Mouse (Mus musculus) heart, postnatal 0 days (tissue): Measurements from ENCODE around the gene Sos1.

Source experiments
- CTCF ChIP-seq: IDR thresholded peaks from 2 replicates; pipeline ENCODE4 v1.5.1; 2016; ENCODE audit warnings: antibody characterized with exemption, control low read depth, low read depth
- EP300 ChIP-seq: IDR thresholded peaks from 2 replicates; pipeline ENCODE4 v1.6.1; 2016; ENCODE audit warnings: antibody characterized with exemption, low read depth

DNA sequence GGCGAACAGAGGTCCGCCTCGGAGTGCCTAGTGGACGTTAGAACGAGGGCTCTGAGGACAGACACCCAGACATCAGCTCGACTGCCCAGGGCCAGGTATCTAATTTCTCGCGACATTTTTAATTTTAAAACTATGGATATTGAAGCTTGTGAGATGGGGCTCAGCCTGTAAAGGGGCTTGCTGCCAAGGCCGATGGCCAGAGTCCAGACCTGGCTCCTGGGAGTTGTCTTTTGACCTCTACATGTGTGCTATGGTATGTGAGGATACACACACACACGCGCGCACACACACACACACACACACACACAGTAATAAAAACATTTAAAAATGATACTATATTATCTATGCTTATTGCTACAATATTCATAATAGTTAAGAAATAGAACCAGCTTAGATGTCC lies 38.6 kb upstream of the Sos1 start:
- TF ChIP-seq CTCF = no peak
- no peak for TF ChIP-seq EP300
